ENCODE assay signal across 30 mouse cellular contexts in genomic region chr1:91352277-91352676, GRCm38 (mm10). TPM values are rescaled to one million over a fixed set of nuclear protein-coding genes. Genes with fewer than 3 reads are reported as not detected.
DNase-seq lines count a peak whose midpoint lies in the region; ATAC-seq and TF ChIP-seq lines count a peak whose summit lies in the region.
"Had no signal": no experiment of that assay in that cellular context is flagged by ENCODE, and none has a peak within 500 bp of the region (broad histone marks: within the 10 kb centered on the region; RNA-seq: fewer than 3 reads in every experiment).

No protein-coding gene starts in this region.

- H3K9ac ChIP-seq in heart, embryonic 15.5 days, result no peak overlapping the region
- H3K9ac ChIP-seq in midbrain, embryonic 11.5 days (ENCODE audit: low read length), result no peak overlapping the region
- H3K9ac ChIP-seq: embryonic facial prominence, embryonic 12.5 days; hindbrain, embryonic 15.5 days; intestine, embryonic 15.5 days had no signal

- peaks cover 22% of the 10 kb centered on the region for H3K4me1 ChIP-seq in heart, embryonic 15.5 days (replicated peaks)
- H3K4me1 ChIP-seq in midbrain, embryonic 11.5 days (ENCODE audit: control insufficient read depth, insufficient read depth, low read length), result no peaks in the 10 kb centered on the region
- H3K4me1 ChIP-seq: embryonic facial prominence, embryonic 12.5 days; hindbrain, embryonic 15.5 days; intestine, embryonic 15.5 days; limb, embryonic 10.5 days had no signal

- H3K79me2 ChIP-seq in C2C12 (ENCODE audit: control insufficient read depth, insufficient read depth) (no peaks in the 10 kb centered on the region), myocyte (ENCODE audit: control insufficient read depth, insufficient read depth) (peaks cover 10% of the 10 kb centered on the region)

- no peaks in the 10 kb centered on the region for H3K27me3 ChIP-seq in heart, embryonic 15.5 days
- H3K27me3 ChIP-seq in C2C12 (ENCODE audit: control insufficient read depth, insufficient read depth, insufficient read length) (no peaks in the 10 kb centered on the region), myocyte (ENCODE audit: control insufficient read depth, insufficient read depth, insufficient read length) (no peaks in the 10 kb centered on the region)
- no peaks in the 10 kb centered on the region for H3K27me3 ChIP-seq in midbrain, embryonic 11.5 days (ENCODE audit: control insufficient read depth, insufficient read depth, low read length)
- H3K27me3 ChIP-seq: embryonic facial prominence, embryonic 12.5 days; hindbrain, embryonic 15.5 days; intestine, embryonic 15.5 days had no signal

- no peak overlapping the region for H3K27ac ChIP-seq in heart, embryonic 15.5 days
- no peak overlapping the region for H3K27ac ChIP-seq in midbrain, embryonic 11.5 days (ENCODE audit: low read depth, low read length)
- H3K27ac ChIP-seq: embryonic facial prominence, embryonic 12.5 days; hindbrain, embryonic 15.5 days; intestine, embryonic 15.5 days; left cerebral cortex, adult 2 months; limb, embryonic 10.5 days had no signal

- TF ChIP-seq POLR2A in myocyte (IDR thresholded peaks at IDR 0.05; ENCODE audit: insufficient read length, low read depth), result peak; percentile 27

- no peak for TF ChIP-seq CTCF in C2C12 (IDR thresholded peaks at IDR 0.05; ENCODE audit: control insufficient read depth, insufficient read depth, insufficient read length)

- WGBS in heart, embryonic 15.5 days, result 81% methylated on average over 2 of the region's 2 CpGs
- 88% methylated on average over 2 of the region's 2 CpGs for WGBS in midbrain, embryonic 11.5 days

- no peaks in the 10 kb centered on the region for H3K9me3 ChIP-seq in heart, embryonic 15.5 days (replicated peaks)
- no peaks in the 10 kb centered on the region for H3K9me3 ChIP-seq in midbrain, embryonic 11.5 days (ENCODE audit: control insufficient read depth, low read length)
- H3K9me3 ChIP-seq: embryonic facial prominence, embryonic 12.5 days; hindbrain, embryonic 15.5 days; intestine, embryonic 15.5 days; limb, embryonic 10.5 days had no signal

- no peak overlapping the region for H3ac ChIP-seq in C2C12 (ENCODE audit: control insufficient read depth, insufficient read length, low read depth)
- H3ac ChIP-seq in myocyte (ENCODE audit: control insufficient read depth, insufficient read length), result no peak overlapping the region

- DNase-seq in frontal cortex, postnatal 36 days (ENCODE audit: low spot score in 2 of 2), result peak; percentile 10 to 26
- no peak for DNase-seq in frontal cortex, postnatal 25 days (ENCODE audit: low spot score in 2 of 2)
- DNase-seq in heart, adult 8-10 months (ENCODE audit: low spot score), result no peak
- no peak for DNase-seq in midbrain, embryonic 11.5 days (ENCODE audit: low spot score, missing footprints)
- DNase-seq in retina, embryonic 14.5 days (ENCODE audit: low spot score), result no peak
- DNase-seq: adrenal gland, adult 8-10 months; B cell, adult 2 months; cerebellum, adult 9-10 months; gastrocnemius, postnatal 14 days; heart, postnatal 4 days; kidney, adult 9 months; kidney, postnatal 36 days; layer of hippocampus, adult 9-11 months; lung, adult 18-20 months; lung, postnatal 14 days; midbrain, embryonic 14.5 days; retina, postnatal 1 day; thymus, postnatal 36 days had no signal

- H3K4me2 ChIP-seq in heart, embryonic 15.5 days, result peak overlapping the region; percentile 77
- peak overlapping the region; percentile 78 for H3K4me2 ChIP-seq in myocyte (ENCODE audit: low read depth)
- H3K4me2 ChIP-seq in midbrain, embryonic 11.5 days, result no peak overlapping the region
- H3K4me2 ChIP-seq: embryonic facial prominence, embryonic 12.5 days; hindbrain, embryonic 15.5 days; intestine, embryonic 15.5 days; liver, embryonic 11.5 days had no signal

- H3K79me3 ChIP-seq in C2C12 (ENCODE audit: low read depth), result no peaks in the 10 kb centered on the region

- no peak for ATAC-seq in heart, embryonic 15.5 days (replicated peaks; ENCODE audit: insufficient number of reproducible peaks, insufficient read depth, low FRiP score, low read depth)
- ATAC-seq in midbrain, embryonic 11.5 days (ENCODE audit: low FRiP score), result no peak
- ATAC-seq: forebrain, embryonic 16.5 days; intestine, embryonic 15.5 days had no signal

- H3K4me3 ChIP-seq in heart, embryonic 15.5 days, result peak overlapping the region; percentile 47
- H3K4me3 ChIP-seq in C2C12 (ENCODE audit: insufficient read depth, poor library complexity, severe bottlenecking), result no peak overlapping the region
- H3K4me3 ChIP-seq in myocyte, result peak overlapping the region; percentile 31
- H3K4me3 ChIP-seq in midbrain, embryonic 11.5 days (ENCODE audit: low read depth, low read length), result no peak overlapping the region
- H3K4me3 ChIP-seq: embryonic facial prominence, embryonic 12.5 days; hindbrain, embryonic 15.5 days; intestine, embryonic 15.5 days; left cerebral cortex, adult 2 months; limb, embryonic 10.5 days had no signal

- H3K36me3 ChIP-seq in heart, embryonic 15.5 days, result peaks cover 12% of the 10 kb centered on the region
- H3K36me3 ChIP-seq in C2C12 (ENCODE audit: control insufficient read depth, insufficient read depth), result no peaks in the 10 kb centered on the region
- H3K36me3 ChIP-seq in myocyte (ENCODE audit: control insufficient read depth, insufficient read depth), result peaks cover 13% of the 10 kb centered on the region
- H3K36me3 ChIP-seq in midbrain, embryonic 11.5 days (ENCODE audit: control insufficient read depth, insufficient read depth, low read length), result no peaks in the 10 kb centered on the region
- H3K36me3 ChIP-seq: embryonic facial prominence, embryonic 12.5 days; hindbrain, embryonic 15.5 days; intestine, embryonic 15.5 days; limb, embryonic 10.5 days had no signal

TF ChIP-seq in C2C12, 6 proteins besides CTCF, POLR2A, EP300 and RAD21:
- TF ChIP-seq FOSL1 (IDR thresholded peaks at IDR 0.05; ENCODE audit: insufficient read depth, low read length, poor library complexity, severe bottlenecking), result no peak
- TF ChIP-seq USF1 (IDR thresholded peaks at IDR 0.05; ENCODE audit: low read depth), result no peak
- no peak for TF ChIP-seq CEBPB (IDR thresholded peaks at IDR 0.05; ENCODE audit: low read depth)
- TF ChIP-seq MAX (IDR thresholded peaks at IDR 0.05), result peak; percentile 56
- TF ChIP-seq MYOG (IDR thresholded peaks at IDR 0.05; ENCODE audit: control insufficient read depth, extremely low read depth, insufficient read length), result no peak
- TF ChIP-seq MYOD1 (IDR thresholded peaks at IDR 0.05; ENCODE audit: control insufficient read depth, insufficient read length, low read depth), result peak; percentile 55

TF ChIP-seq in myocyte, 11 proteins besides CTCF, POLR2A, EP300 and RAD21:
- peak in 2 of 3 experiments; percentile 34 to 52 for TF ChIP-seq MYOD1 (IDR thresholded peaks at IDR 0.05; ENCODE audit: control insufficient read depth in 1 of 3, insufficient read length in 2 of 3, low read depth in 2 of 3)
- peak in 1 of 3 experiments; percentile 60 for TF ChIP-seq MYOG (IDR thresholded peaks at IDR 0.05; ENCODE audit: control insufficient read depth in 1 of 3, insufficient read depth in 1 of 3, insufficient read length in 2 of 3, low read depth in 2 of 3)
- TF ChIP-seq TCF12 (IDR thresholded peaks at IDR 0.05; ENCODE audit: insufficient read depth, poor library complexity, severe bottlenecking), result peak; percentile 38
- no peak for TF ChIP-seq REST (IDR thresholded peaks at IDR 0.05; ENCODE audit: insufficient read depth, insufficient read length)

RNA-seq across cellular contexts. Expression of gene Klhl30, which starts 1.5 kb away (rescaled TPM):
- 47.7 and 50.5 TPM in 2 replicates for polyA plus RNA-seq in heart, embryonic 15.5 days (2015; fragmentation: Nextera tagmentation; extraction: Ambion mirVana)
- 10 to 100 TPM; 36.7 to 52.8 (median 42.5) TPM for total RNA-seq in heart, adult 8-10 months (2022)
- polyA plus RNA-seq in C2C12 (2012; fragmentation: generic; extraction: Trizol) (31.3 TPM), myocyte (2012; fragmentation: generic; extraction: Trizol) (106 TPM)
- polyA plus RNA-seq in midbrain, embryonic 11.5 days (2014; fragmentation: Nextera tagmentation; extraction: Ambion mirVana), result 0.10 and 0.26 TPM in 2 replicates
- total RNA-seq: neutrophil, adult 5-6 weeks had no signal
- polyA plus RNA-seq: forebrain, embryonic 16.5 days; midbrain, embryonic 14.5 days had no signal

RNA-seq across cellular contexts. Expression of gene Erfe, which starts 14.0 kb away (rescaled TPM):
- 0.78 and 1.5 TPM in 2 replicates for polyA plus RNA-seq in heart, embryonic 15.5 days (2015; fragmentation: Nextera tagmentation; extraction: Ambion mirVana)
- total RNA-seq in heart, adult 8-10 months (2022), result under 1 TPM in 1 of 4 experiments, not detected in 3; 0.09 TPM
- polyA plus RNA-seq in C2C12 (2012; fragmentation: generic; extraction: Trizol) (7.3 TPM), myocyte (2012; fragmentation: generic; extraction: Trizol) (13.1 TPM)
- polyA plus RNA-seq in midbrain, embryonic 11.5 days (2014; fragmentation: Nextera tagmentation; extraction: Ambion mirVana), result 0.52 and 0.73 TPM in 2 replicates
- total RNA-seq: neutrophil, adult 5-6 weeks had no signal

RNA-seq across cellular contexts. Expression of gene Espnl, which starts 30.4 kb away (rescaled TPM):
- polyA plus RNA-seq in heart, embryonic 15.5 days (2015; fragmentation: Nextera tagmentation; extraction: Ambion mirVana), result 0.03 and 0.08 TPM in 2 replicates
- total RNA-seq in heart, adult 8-10 months (2022), result not detected
- polyA plus RNA-seq in C2C12 (2012; fragmentation: generic; extraction: Trizol), result 0.15 TPM
- 0.12 TPM for polyA plus RNA-seq in myocyte (2012; fragmentation: generic; extraction: Trizol)
- 0.08 and 0.11 TPM in 2 replicates for polyA plus RNA-seq in midbrain, embryonic 11.5 days (2014; fragmentation: Nextera tagmentation; extraction: Ambion mirVana)
- total RNA-seq: megakaryocyte, adult 5-6 weeks had no signal
- polyA plus RNA-seq: limb, embryonic 10.5 days had no signal

RNA-seq across cellular contexts. Expression of gene Ilkap, which starts 46.3 kb away (rescaled TPM):
- polyA plus RNA-seq in heart, embryonic 15.5 days (2015; fragmentation: Nextera tagmentation; extraction: Ambion mirVana), result 96.7 and 110 TPM in 2 replicates
- total RNA-seq in heart, adult 8-10 months (2022), result 10 to 100 TPM; 41.5 to 53.3 (median 44.4) TPM
- polyA plus RNA-seq in C2C12 (2012; fragmentation: generic; extraction: Trizol) (77.6 TPM), myocyte (2012; fragmentation: generic; extraction: Trizol) (80.3 TPM)
- polyA plus RNA-seq in midbrain, embryonic 11.5 days (2014; fragmentation: Nextera tagmentation; extraction: Ambion mirVana), result 163 and 169 TPM in 2 replicates

RNA-seq across cellular contexts. Expression of gene Scly, which starts 54.1 kb away (rescaled TPM):
- polyA plus RNA-seq in heart, embryonic 15.5 days (2015; fragmentation: Nextera tagmentation; extraction: Ambion mirVana), result 11.5 and 15.6 TPM in 2 replicates
- total RNA-seq in heart, adult 8-10 months (2022), result 10 to 100 TPM; 15.5 to 20.3 (median 19.3) TPM
- polyA plus RNA-seq in C2C12 (2012; fragmentation: generic; extraction: Trizol) (10.2 TPM), myocyte (2012; fragmentation: generic; extraction: Trizol) (21.9 TPM)
- polyA plus RNA-seq in midbrain, embryonic 11.5 days (2014; fragmentation: Nextera tagmentation; extraction: Ambion mirVana), result 10.1 and 11.0 TPM in 2 replicates

Comparison
In these comparisons a context has a peak if more than half of its experiments do, and no peak if none do; other contexts are left out.
1. DNase-seq: peak in frontal cortex, postnatal 36 days (2 of 2); none in frontal cortex, postnatal 25 days (0 of 2), heart, adult 8-10 months (single experiment), midbrain, embryonic 11.5 days (single experiment) and retina, embryonic 14.5 days (single experiment).
2. H3K4me3 ChIP-seq: peak in heart, embryonic 15.5 days (single experiment) and myocyte (single experiment); none in C2C12 (single experiment) and midbrain, embryonic 11.5 days (single experiment).
3. RNA of gene Klhl30, which starts 1.5 kb away (polyA plus RNA-seq): 106 TPM in myocyte (single experiment), 47.7 to 50.5 TPM in heart, embryonic 15.5 days and 31.3 TPM in C2C12 (single experiment); 0.10 to 0.26 TPM in midbrain, embryonic 11.5 days; every median in the first group is over 10 times any median in the second.